Mouse (Mus musculus): Measurements from ENCODE around the gene Zfp61. TPM values are rescaled to one million over a fixed set of nuclear protein-coding genes. Genes with fewer than 3 reads are reported as not detected.

Zfp61 gene
- polyA plus RNA-seq (2014; fragmentation: Illumina TruSeq; extraction: RNeasy Lipid Tissue Mini Kit (QIAGEN cat#74804); ENCODE audit: low read depth, low replicate concordance): 2.3 TPM

GRCm38 (mm10) chr7:24300771-24301282 lies at the start of gene Zfp61:
Gene Zfp61, minus strand, starts transcription at chr7:24301232.

DNA sequence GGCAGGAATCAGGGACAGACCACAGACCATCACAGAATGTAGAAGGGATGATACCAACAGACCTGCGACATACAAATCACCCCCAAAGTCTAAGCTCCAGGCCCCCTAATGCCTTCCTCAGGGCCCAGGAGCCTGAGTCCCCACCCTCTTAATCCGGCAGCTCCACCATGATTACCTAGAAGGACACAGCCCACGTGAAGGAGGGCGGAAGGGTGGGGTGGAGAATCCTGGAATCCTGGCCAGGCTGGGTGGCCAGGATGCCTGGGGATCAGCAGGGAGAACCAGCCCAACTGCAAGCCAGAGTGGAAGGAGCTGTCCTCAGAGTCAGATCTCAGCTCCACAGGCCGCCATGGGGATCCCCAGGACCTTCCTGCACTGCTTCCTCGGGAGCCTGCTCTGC lies 47.9 kb upstream of the Zfp61 start, which contains the start of gene Lypd5:
TSS of gene Lypd5 (plus strand) at position 301 of the 400 bp plus-strand sequence.

GRCm38 (mm10) chr7:24333304-24333986 lies 32.4 kb upstream of the Zfp61 start, which contains the start of gene Tescl:
Gene Tescl, minus strand, starts transcription at chr7:24333936.

DNA sequence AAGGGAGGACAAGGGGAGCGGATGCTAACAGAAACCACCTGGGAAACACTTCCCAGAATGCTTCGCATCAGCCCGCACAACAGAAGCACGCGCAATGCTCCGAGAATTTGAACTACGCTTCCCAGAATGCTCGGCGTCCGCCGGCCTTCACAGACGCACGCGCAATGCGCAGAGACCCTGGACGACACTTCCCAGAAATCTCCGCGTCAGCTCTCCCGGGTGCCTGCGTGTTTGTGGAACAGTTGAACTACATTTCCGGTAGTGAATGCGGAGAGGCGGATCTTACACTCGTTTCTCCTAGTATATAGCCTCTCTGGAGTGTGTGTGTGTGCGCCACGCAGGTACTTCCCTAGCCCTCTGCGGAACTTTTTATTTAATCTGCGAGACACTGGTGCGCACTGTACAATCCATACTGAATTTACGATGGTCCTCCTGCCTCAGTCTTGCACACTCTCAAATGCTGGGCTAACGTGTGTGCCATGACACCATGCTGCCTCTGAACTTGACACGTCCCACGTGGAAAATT lies 15.6 kb upstream of the Zfp61 start, which contains the start of gene Zfp94:
TSS of gene Zfp94 (minus strand) at position 100 of the 526 bp plus-strand sequence.

DNA sequence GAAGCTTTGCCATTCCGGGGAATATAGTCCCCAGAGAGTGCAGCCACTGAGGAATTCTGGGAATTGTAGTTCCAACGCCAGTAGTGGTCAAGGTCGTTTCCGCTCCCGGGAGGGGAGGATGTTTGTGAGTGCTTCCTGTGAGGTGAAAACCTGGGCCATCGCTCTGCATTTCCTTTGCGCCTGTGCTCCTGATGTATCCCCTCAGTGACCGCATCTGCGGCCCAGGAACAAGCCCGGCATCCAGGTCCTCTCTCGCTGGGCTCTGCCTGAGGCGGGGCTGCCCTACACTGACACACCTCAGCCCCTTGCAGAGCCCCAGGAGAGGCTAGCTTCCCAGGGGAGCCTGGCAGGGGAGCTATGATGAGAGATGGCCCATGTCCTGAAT lies 30.8 kb downstream of the Zfp61 start, which contains the start of gene Zfp93:
TSS of gene Zfp93 (plus strand) at position 133 of the 385 bp plus-strand sequence.

DNA sequence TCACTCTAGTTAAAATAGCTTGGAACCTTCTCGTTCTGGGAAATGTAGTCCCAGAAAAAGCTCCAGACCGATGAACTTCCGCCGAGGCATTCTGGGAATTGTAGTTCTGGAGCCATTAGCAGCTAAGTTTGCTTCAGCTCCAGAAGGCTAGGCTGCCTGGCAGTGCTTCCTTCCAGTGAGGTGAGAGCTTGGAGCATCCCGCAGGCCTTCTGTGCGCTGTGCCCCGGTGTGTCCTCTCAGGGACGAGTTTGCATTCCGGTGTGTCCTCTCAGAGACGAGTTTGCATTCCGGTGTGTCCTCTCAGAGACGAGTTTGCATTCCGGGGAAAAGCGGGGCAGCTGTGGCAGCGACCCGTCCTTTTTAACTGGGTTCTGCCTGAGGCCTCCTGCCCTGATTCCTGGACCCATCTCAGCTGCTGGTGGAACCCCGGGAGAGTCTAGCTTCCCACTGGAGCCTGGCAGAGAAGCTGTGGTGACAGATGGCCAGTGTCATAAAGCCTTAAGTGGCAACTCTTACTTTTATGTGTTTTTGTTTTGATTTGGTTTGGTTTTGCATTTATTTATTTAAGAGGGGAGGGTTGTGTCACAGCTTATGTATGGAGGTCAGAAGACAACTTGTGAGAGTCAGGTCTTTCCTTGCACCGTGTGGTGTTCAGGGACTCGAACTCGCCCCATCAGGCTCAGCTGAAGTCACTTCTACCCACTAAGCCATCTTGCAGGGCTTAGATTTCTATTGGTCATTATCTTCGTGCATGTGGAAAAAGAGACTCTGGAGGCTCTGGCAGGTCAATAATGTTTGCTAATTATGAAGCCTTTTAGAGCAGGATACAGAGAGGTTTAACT lies 46.2 kb downstream of the Zfp61 start, which contains the start of gene Zfp108:
TSS of gene Zfp108 (plus strand) at position 162 of the 842 bp plus-strand sequence.

Other genes with a start within 250 kb of the Zfp61 start
- gene Vmn1r183, start 248.0 kb downstream of the Zfp61 start, polyA plus RNA-seq (2014; fragmentation: Illumina TruSeq; extraction: RNeasy Lipid Tissue Mini Kit (QIAGEN cat#74804); ENCODE audit: low read depth, low replicate concordance): not detected
- gene Zfp180, start 219.3 kb downstream of the Zfp61 start, polyA plus RNA-seq (2014; fragmentation: Illumina TruSeq; extraction: RNeasy Lipid Tissue Mini Kit (QIAGEN cat#74804); ENCODE audit: low read depth, low replicate concordance): 10.3 TPM
- gene Zfp112, start 188.9 kb downstream of the Zfp61 start, polyA plus RNA-seq (2014; fragmentation: Illumina TruSeq; extraction: RNeasy Lipid Tissue Mini Kit (QIAGEN cat#74804); ENCODE audit: low read depth, low replicate concordance): 0.89 TPM
- gene Zfp235, start 167.1 kb downstream of the Zfp61 start, polyA plus RNA-seq (2014; fragmentation: Illumina TruSeq; extraction: RNeasy Lipid Tissue Mini Kit (QIAGEN cat#74804); ENCODE audit: low read depth, low replicate concordance): 4.6 TPM
- gene Zfp114, start 126.2 kb downstream of the Zfp61 start, polyA plus RNA-seq (2014; fragmentation: Illumina TruSeq; extraction: RNeasy Lipid Tissue Mini Kit (QIAGEN cat#74804); ENCODE audit: low read depth, low replicate concordance): 0.93 TPM
- 6.2 TPM for gene Zfp111, start 89.8 kb downstream of the Zfp61 start, polyA plus RNA-seq (2014; fragmentation: Illumina TruSeq; extraction: RNeasy Lipid Tissue Mini Kit (QIAGEN cat#74804); ENCODE audit: low read depth, low replicate concordance)
- gene Zfp109, start 63.7 kb downstream of the Zfp61 start, polyA plus RNA-seq (2014; fragmentation: Illumina TruSeq; extraction: RNeasy Lipid Tissue Mini Kit (QIAGEN cat#74804); ENCODE audit: low read depth, low replicate concordance): 2.8 TPM
- gene Zfp108, start 46.4 kb downstream of the Zfp61 start, polyA plus RNA-seq (2014; fragmentation: Illumina TruSeq; extraction: RNeasy Lipid Tissue Mini Kit (QIAGEN cat#74804); ENCODE audit: low read depth, low replicate concordance): 2.9 TPM
- 4.8 TPM for gene Zfp93, start 30.8 kb downstream of the Zfp61 start, polyA plus RNA-seq (2014; fragmentation: Illumina TruSeq; extraction: RNeasy Lipid Tissue Mini Kit (QIAGEN cat#74804); ENCODE audit: low read depth, low replicate concordance)
- gene Zfp94, start 15.4 kb upstream of the Zfp61 start, polyA plus RNA-seq (2014; fragmentation: Illumina TruSeq; extraction: RNeasy Lipid Tissue Mini Kit (QIAGEN cat#74804); ENCODE audit: low read depth, low replicate concordance): 2.2 TPM
- not detected for gene Tescl, start 32.7 kb upstream of the Zfp61 start, polyA plus RNA-seq (2014; fragmentation: Illumina TruSeq; extraction: RNeasy Lipid Tissue Mini Kit (QIAGEN cat#74804); ENCODE audit: low read depth, low replicate concordance)
- gene Lypd5, start 48.0 kb upstream of the Zfp61 start, polyA plus RNA-seq (2014; fragmentation: Illumina TruSeq; extraction: RNeasy Lipid Tissue Mini Kit (QIAGEN cat#74804); ENCODE audit: low read depth, low replicate concordance): not detected
- gene Kcnn4, start 69.0 kb upstream of the Zfp61 start, polyA plus RNA-seq (2014; fragmentation: Illumina TruSeq; extraction: RNeasy Lipid Tissue Mini Kit (QIAGEN cat#74804); ENCODE audit: low read depth, low replicate concordance): not detected
- gene Smg9, start 98.4 kb upstream of the Zfp61 start, polyA plus RNA-seq (2014; fragmentation: Illumina TruSeq; extraction: RNeasy Lipid Tissue Mini Kit (QIAGEN cat#74804); ENCODE audit: low read depth, low replicate concordance): not detected
- gene Irgc1, start 151.1 kb upstream of the Zfp61 start, polyA plus RNA-seq (2014; fragmentation: Illumina TruSeq; extraction: RNeasy Lipid Tissue Mini Kit (QIAGEN cat#74804); ENCODE audit: low read depth, low replicate concordance): not detected
- gene Plaur, start 161.3 kb upstream of the Zfp61 start, polyA plus RNA-seq (2014; fragmentation: Illumina TruSeq; extraction: RNeasy Lipid Tissue Mini Kit (QIAGEN cat#74804); ENCODE audit: low read depth, low replicate concordance): 1.0 TPM
- gene Cadm4, start 180.8 kb upstream of the Zfp61 start, polyA plus RNA-seq (2014; fragmentation: Illumina TruSeq; extraction: RNeasy Lipid Tissue Mini Kit (QIAGEN cat#74804); ENCODE audit: low read depth, low replicate concordance): 0.97 TPM
- not detected for gene Zfp428, start 205.8 kb upstream of the Zfp61 start, polyA plus RNA-seq (2014; fragmentation: Illumina TruSeq; extraction: RNeasy Lipid Tissue Mini Kit (QIAGEN cat#74804); ENCODE audit: low read depth, low replicate concordance)
- not detected for gene AC161166.1, start 211.2 kb upstream of the Zfp61 start, polyA plus RNA-seq (2014; fragmentation: Illumina TruSeq; extraction: RNeasy Lipid Tissue Mini Kit (QIAGEN cat#74804); ENCODE audit: low read depth, low replicate concordance)
- gene Irgq, start 229.5 kb upstream of the Zfp61 start, polyA plus RNA-seq (2014; fragmentation: Illumina TruSeq; extraction: RNeasy Lipid Tissue Mini Kit (QIAGEN cat#74804); ENCODE audit: low read depth, low replicate concordance): 6.2 TPM
- gene Pinlyp, start 244.9 kb upstream of the Zfp61 start, polyA plus RNA-seq (2014; fragmentation: Illumina TruSeq; extraction: RNeasy Lipid Tissue Mini Kit (QIAGEN cat#74804); ENCODE audit: low read depth, low replicate concordance): not detected
- gene Xrcc1, start 245.1 kb upstream of the Zfp61 start, polyA plus RNA-seq (2014; fragmentation: Illumina TruSeq; extraction: RNeasy Lipid Tissue Mini Kit (QIAGEN cat#74804); ENCODE audit: low read depth, low replicate concordance): 0.57 TPM

All from kidney, adult 10 weeks (tissue).